Mouse (Mus musculus): Measurements from ENCODE around the gene Lrrc63. TPM values are rescaled to one million over a fixed set of nuclear protein-coding genes. Genes with fewer than 3 reads are reported as not detected.
"Not testable (repeated sequence)": the region's sequence is repeated elsewhere in the genome, so short reads cannot be mapped to it uniquely, and the experiment has no call there.

The Lrrc63 gene
- total RNA-seq (2015) (0.12 and 0.27 TPM in 2 replicates), total RNA-seq (2017) (0.17 TPM in 1 of 2 replicates, not detected in the other)

DNA sequence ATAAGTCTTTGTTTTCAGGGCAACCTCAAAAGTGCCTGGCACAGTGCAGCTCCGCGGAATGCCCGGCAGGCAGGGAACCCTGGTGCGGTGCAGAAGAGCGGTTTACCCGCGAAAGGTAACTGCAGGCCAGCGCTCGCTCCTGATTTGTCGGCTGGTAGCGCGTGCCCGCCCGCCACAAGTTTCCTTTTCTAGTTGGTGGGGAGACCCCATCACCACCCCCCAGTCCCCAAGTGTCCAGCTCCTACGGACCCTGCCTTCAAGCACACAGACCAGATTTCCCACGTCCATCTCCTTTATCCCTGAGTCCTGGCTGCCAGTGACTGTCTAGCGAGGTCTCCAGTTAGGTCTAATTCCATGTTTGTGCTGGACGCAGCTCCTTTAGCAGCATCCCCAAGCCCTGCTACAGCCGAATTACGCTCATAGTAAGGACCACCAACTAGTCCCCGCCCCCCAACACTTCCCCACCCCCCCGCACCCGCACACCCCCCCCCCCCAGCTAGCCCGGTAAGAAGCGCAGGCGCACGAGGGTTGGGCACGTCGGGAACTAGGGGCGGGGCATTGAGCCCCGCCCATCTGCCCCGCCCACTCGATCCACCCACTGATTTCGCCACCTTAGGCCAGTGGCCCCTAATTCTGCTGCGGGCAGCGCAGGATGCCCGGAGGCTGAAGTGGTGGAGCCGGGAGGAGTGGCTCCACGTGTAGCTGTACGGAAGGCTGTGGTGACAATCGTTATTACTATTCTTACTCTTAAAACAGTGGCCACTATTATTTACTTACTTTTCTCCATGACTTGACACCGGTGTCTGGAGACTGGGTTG, at the start of gene Lrrc63, which contains the start of gene Lcp1:
Lrrc63 (minus strand) TSS at position 381 of the 818 bp plus-strand sequence.
Lcp1 (plus strand) TSS at position 601 of the 818 bp plus-strand sequence.
- peak; percentile 97 for ATAC-seq (replicated peaks; ENCODE audit: poor library complexity)

DNA sequence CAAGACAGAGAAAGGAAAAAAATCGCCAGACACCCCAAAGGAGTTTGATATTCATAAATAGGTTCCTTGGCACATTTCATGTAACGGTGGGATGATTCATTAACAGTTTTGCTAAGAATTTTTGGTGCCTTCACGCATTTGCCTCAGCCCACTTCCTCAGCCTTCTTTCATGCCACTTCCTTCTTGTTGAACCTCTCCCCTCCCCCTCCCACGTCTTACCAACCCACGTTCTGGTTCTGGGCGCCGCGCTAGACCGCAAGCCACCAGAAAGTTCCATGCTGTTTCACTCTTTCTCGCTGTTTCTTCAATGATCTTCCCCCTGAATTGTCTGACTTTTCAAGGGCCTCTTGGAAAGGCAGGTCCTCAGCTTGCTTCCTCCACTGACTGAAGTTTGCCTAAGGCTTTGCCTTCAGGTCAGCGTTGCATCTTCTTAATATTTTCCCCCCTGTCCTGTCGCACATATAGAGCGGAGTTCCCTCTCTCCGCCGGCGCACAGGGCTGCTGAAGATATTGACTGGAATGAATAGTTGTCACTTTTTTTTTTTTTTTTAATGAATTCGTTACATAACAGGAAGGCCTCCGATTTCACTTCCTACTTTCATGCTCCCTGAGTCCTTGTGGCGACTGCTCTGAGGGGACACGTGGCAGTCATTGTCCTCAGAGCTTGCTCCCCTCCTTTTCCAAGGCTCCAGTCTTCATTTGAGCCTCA, 48.7 kb upstream of the Lrrc63 start:
- peak; percentile 44 for ATAC-seq (replicated peaks; ENCODE audit: poor library complexity)

DNA sequence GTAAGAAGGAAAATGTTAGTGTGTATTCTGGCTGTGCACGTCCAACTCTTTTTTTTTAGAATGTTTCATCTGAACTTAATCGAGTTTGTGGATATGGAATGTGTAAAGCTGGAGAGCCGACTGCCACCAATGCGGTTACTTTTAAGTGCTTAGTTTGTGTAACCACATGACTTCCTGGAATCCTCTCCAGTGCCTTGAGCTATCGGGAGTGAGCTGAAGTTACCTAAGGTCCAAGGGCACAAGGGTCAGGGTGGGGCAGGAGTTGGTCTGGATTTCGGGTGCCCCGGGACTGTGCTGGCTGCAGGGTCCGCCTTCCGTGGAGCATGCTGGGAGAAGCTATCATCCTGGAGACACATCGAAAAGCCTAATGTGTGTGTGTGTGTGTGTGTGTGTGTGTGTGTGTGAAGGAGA, 48.1 kb upstream of the Lrrc63 start:
- ATAC-seq (replicated peaks; ENCODE audit: poor library complexity): peak; percentile 11

DNA sequence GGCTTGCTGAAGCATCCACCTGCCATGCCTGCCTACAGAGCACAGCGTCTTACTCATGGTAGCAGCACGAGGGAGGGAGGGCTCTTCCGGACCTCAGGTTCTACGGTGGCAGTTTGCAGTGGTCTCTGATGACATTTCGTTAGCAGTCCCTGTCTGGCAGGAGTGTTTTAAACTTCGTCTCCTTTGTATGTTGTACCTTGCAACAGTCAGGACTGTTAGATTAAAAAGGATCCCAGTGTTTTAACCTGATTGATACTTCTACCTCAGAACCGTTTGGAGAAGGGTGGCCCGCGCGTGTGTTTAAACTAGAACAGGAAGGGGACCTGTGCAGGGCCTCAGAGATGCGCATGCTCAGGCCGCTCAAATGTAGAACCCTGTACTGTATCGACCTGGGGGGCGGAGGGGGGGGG, 47.7 kb upstream of the Lrrc63 start:
- peak; percentile 26 for ATAC-seq (replicated peaks; ENCODE audit: poor library complexity)

DNA sequence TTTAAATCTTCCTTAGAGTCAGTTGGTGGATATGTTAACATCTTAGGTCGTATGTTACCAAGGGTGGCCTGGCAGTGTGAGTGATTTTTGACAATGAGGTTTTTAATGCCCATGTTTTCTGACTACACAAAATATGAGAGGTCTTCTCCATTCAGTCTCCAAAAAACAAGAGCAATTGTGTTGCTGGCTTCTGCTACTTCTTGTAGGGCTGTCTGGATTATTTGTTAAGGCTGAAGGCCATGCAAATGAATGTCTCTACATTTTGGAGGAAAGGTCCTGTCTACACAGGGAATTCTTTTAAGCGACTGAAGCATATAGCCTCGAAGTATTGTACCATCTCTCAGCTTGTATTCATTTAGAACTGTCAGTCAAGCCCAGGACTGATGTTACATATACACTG, 46.7 kb upstream of the Lrrc63 start:
- no peak for ATAC-seq (replicated peaks; ENCODE audit: poor library complexity)

DNA sequence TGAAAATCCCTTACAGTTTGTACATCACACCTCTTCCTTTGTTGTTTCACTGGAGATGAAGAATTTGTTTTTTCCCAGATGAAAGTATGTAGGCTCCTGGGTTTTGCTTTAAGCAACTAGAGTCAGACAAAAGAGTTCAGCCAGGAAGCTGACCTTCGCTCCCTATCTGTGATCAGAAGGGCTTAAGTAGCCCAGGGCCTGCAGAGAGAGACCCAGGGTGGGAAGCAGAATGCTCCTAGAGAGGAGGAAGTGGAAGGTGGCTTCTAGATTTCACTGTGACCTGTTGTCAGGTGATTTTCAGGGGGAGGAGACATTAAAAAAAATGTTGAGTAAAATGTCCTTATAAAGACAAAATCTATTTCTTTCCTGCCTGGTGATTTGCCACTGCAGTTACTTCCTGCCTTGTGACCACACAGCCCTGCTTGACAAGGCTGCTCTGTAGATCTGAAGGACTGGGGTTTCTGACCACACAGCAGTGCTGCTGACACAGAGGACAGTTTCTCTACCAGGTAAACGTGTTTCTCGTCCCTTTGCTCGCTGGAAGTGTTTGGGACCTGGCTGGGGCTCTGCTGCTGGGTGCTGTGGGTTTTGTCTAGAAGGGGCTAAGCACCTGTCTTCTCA, 45.9 kb upstream of the Lrrc63 start:
- ATAC-seq (replicated peaks; ENCODE audit: poor library complexity): peak; percentile 18

DNA sequence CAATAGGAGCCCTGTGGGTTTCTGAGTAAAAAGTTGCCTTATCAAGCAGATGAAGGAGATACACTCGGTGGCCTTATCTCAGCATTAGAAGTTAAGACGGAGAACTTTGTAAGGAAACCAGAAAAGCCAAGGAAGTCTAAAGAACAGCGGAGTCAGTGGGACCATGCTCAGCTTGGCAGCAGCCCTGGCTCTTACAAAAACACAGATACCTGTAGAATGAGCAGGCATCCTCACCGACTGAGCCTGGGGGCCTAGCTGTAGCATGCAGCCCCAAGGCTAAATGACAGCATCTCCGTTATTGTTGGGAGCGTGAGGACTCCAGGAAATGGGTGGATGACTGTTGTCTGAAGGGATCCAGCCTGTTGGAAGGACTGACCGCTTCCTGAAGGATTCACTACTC, 45.1 kb upstream of the Lrrc63 start:
- ATAC-seq (replicated peaks; ENCODE audit: poor library complexity): no peak

DNA sequence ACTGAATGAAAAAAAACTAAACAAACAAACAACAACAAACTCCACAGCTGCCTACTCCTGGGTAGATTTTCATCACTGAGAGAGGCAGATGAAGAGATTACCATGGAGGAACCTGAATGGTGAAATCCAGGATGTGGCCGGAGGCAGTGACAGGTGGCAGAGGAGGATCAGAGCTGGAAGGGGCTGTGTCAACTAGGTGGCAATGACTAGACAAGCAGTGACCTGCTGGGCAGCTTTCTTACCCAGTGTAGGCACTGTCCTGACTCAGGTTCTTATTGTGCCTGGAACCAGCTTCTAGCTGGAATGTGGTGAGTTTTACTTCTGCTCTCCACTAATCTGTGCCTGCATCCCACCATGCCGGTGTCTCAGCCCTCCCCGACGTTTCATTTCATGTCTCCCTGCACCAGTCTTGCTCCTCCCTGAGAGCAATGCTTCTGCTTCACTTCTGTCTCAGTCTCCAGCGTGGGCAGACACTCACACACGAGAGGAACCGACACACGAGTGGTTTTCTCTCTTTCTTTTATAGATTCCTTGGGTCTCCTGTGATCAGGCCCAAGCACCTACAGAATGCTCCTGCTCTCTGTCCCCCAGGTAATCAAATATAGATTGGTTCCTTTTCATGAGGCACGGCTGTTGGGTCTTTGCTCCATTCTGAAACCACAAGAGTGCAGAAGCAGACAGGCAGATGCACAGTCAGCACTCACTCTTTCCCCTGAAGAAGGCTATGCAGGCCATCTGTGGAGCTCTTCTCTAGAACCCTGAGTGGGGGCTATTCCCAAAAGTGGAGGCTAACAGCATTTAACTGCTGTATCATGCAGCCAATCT, 44.3 kb upstream of the Lrrc63 start:
- ATAC-seq (replicated peaks; ENCODE audit: poor library complexity): peak; percentile 30

DNA sequence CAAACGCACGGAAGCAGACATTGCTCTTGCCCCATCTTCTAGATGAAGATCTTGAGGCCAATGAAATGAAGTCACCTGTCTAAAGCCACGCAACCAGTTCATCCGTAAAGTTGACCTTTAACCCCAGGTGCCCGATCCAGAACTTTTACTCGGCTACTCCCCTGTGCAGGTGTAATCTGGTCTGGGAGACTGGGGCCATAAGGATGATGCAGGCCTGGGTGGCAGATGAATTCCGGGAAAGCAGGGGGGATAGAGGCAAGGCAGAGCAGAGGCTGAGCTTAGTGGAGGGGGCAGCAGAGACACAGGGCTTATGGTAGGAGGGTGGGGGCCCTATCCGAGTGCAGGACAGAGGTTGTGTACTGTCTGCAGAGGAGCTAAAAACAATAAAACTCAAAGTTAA, 43.6 kb upstream of the Lrrc63 start:
- ATAC-seq (replicated peaks; ENCODE audit: poor library complexity): no peak

DNA sequence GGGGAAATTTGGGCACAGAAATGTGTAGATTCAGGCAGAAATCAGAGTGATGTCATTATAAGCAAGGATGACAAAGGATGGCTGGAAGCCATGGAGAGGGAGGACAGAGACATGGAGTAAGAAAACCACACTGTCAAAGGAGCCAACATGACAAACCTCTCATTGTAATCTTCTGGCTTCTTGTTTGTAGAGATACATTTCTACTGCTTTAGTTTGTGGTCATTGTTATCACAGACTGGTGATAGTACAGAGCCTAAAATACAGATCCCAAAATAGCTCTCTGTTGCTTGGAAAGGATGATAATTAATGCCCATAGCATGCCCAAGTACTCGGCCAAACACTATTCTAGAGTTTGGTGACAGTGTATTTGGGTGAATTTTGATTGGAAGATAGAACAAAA, 39.9 kb upstream of the Lrrc63 start:
- peak; percentile 21 for ATAC-seq (replicated peaks; ENCODE audit: poor library complexity)

DNA sequence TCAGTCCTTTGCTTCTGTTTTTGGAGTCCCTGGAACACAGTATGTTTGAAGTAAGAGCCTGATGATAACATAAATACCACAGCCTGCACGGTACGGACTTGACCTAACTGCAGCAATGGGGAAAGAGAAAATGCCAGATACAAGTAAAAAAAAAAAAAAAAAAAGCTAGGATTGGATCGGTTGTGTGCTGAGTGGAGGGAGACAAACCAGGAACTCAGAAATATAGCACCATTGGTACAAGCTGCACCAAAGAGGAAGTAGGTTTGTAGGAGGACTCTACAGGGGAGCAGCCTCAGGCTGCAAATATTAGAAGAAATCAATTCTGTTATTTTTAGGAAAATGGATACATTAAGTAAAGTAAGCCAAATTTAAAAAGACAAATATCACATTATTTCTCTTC, 37.8 kb upstream of the Lrrc63 start:
- peak; percentile 72 for ATAC-seq (replicated peaks; ENCODE audit: poor library complexity)

DNA sequence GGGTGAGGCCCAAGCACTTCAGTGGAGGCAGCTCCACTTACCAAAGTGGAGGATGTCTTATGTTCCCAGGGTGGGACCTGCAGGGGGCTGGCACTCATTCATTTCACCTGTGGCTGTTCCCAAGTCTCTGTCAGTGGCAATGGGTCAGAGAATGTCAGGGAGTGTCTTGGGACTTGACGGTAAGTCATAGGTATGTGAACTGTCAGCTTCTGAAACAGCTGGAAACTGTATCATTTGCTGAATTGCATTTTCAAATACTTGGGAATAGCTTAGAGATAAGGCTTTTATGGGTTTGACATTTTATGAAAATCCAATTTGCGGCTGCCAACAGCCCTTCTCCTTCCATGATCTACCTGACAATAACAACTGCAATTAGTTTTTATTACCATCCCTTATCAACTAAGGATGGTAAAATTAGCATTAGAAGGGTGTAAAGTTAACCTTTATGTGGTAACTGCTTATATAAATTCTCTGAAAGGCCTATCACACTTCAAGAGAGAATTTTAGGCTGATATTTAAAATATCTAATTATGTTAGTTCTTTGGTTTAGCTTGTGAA, 35.0 kb upstream of the Lrrc63 start:
- ATAC-seq (replicated peaks; ENCODE audit: poor library complexity): no peak

DNA sequence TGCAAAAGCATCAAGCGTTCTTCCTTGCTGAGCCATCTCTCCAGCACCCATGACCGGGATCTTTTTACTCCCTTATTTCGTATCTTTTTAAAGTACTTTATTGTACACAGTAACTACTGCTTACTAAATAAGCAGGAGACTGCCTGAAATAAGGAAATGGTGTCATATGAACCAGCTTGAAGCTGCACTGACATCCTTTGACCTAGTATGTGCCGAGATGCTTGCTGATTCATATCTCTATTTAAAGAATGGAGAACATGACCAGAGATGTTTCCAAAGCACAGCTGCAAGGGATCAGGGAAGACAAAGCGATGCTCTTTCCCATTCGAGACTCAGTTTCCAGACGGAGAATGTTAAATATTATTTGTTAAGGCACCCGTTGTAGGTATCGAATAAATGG, 33.7 kb upstream of the Lrrc63 start:
- ATAC-seq (replicated peaks; ENCODE audit: poor library complexity): no peak

DNA sequence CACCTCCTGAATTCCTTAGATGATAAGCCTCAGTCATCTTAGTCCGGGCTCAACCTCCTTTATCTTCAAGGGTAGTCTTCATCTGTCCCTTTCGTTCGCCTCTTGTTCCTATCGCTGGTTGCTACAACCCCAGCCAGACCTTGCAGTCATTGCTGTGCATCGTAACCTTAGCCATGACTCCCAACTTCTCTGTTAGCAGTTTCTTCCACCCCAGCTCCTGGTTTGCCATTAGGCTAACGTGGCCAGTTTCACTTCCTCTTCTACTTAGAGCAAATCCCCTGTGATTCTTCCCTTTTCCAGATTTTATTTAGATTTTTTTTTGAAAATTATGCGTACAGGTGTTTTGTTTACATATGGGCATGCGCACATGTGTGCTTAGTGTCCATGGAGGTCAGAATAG, 33.2 kb upstream of the Lrrc63 start:
- ATAC-seq (replicated peaks; ENCODE audit: poor library complexity): peak; percentile 76

DNA sequence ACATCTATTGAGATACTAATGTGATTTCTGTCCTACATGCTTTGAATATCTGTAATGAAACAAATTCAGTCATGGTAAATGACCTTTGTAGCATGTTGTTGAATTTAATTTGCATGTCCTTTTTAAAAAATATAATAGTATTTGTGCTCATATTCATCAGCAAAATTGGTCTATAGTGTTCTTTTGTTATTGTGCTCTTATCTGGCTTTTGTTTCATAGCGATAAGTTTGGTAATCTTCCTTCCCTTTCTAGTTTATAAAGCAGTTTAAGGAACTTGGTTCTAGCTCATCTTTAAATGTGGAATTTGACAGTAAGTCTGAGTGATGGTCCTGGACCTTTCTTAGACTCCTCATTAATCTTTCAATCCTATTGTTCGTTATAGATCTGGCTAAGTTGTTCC, 28.7 kb upstream of the Lrrc63 start:
- no peak for ATAC-seq (replicated peaks; ENCODE audit: poor library complexity)

DNA sequence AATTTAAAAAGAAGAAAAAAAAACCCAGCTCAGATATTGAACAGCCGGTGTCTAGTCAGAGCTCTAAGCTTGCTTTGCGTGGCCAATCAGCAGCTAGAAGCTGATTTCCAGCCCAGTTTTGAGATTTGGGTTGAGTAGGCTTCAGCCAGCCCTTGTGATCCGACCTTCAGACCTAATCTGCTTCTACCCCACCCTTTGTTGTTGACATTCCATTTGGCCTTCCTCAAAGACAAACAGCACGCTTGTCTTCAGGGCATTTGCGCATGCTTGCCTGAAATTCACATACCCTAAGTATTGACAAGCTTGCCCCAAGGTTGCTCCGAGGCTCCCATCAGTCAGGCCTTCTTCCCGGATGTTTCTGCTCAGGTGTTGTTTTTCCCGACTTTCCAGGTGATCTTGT, 23.8 kb upstream of the Lrrc63 start:
- ATAC-seq (replicated peaks; ENCODE audit: poor library complexity): no peak

DNA sequence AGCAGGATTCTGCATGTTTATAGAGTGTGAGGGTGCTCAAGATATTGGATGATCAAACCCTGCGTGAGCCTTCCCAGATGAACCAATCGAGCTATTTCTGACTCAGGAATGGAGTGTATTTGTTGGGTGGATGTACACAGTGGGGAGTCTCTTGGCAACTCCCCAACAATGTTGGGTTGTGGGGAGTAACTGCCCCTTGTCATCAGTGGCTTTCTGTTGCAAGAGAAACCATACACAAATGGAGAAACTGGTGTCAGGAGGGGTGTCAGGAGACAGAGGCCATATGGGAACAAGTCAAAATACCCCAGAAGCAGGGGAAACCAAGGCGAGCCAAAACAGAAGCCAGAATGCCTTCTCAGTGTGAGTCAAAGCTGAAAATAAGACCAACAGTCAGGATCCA, 20.5 kb upstream of the Lrrc63 start:
- ATAC-seq (replicated peaks; ENCODE audit: poor library complexity): peak; percentile 70

DNA sequence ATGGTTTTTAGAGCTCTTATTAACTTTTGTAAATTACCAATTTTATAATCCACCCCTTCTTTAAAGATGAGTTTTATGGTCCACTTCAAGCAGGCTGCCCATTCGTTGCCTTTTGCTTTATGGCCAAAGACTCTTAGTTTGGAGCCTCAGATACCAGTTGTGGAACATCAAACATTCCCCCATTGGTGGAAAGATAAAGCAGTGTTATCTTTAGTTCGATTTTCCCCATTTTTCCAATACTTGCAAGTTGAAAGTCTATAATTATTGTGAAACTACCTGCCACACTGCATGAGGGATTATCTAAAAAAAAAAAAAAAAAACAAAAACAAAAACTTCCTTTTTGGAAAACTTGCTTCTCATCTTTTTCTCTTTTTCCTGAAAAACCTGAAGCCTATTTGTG, 20.0 kb upstream of the Lrrc63 start:
- no peak for ATAC-seq (replicated peaks; ENCODE audit: poor library complexity)

DNA sequence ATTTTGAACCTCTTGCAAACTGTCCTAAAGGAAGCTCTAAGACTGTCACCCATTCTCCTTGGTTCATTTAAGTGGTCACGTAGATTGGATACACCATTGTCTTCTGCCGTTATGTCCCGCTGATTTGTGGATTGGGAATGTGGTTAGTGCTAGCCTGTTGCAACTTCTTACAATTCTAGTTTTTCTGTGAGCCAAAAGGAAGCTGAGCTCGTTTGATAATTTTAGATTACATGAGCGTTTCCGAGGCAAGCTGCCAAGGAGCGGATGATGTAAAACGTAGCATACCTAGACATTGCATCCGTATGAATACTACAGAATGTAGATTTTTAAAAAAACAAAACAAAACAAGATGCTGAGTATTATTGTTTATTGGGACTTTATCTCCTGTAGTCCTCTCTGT, 17.5 kb upstream of the Lrrc63 start:
- peak; percentile 78 for ATAC-seq (replicated peaks; ENCODE audit: poor library complexity)

DNA sequence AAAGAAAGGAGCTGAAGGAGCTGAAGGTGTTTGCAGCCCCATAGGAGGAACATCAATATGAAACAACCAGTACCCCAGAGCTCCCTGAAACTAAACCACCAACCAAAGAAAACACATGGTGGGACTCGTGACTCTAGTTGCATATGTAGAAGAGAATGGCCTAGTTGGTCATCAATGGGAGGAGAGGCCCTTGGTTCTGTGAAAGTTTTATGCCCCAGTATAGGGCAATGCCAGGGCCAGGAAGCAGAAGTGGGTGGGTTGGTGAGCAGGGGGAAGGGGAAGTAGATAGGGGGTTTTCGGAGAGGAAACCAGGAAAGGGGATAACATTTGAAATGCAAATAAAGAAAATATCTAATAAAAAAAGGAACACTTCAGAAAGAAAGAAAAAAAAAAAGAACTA, 17.0 kb upstream of the Lrrc63 start:
- not testable (repeated sequence) for ATAC-seq (replicated peaks; ENCODE audit: poor library complexity)

DNA sequence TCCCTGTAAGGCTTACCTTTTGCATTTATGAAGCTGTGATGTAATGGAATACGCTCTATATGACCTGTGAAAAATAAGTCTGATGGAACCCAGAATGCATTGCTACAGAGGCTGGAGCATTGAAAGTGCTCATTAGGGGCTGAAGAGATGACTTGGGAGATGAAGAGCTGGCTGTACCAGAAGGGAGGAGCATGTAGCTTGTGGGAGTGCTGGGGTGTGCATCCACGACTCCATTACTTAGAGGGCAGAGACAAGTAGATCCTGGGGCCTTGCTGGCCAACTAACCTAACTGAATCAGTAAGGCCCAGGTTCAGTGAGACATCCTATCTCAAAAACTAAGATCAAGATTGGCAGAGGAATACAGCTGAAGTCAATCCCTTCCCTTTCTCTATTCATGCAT, 8.5 kb upstream of the Lrrc63 start:
- no peak for ATAC-seq (replicated peaks; ENCODE audit: poor library complexity)

Data from megakaryocyte progenitor cell, adult 5-6 weeks (primary cell).